Mouse (Mus musculus) heart, embryonic 14.5 days (tissue): Measurements from ENCODE around the gene Mustn1. TPM values are rescaled to one million over a fixed set of nuclear protein-coding genes. Genes with fewer than 3 reads are reported as not detected.

Source experiments
- ATAC-seq: fragments of 200-750 bp; cut with Nextera tagmentation; 2 replicates; pipeline ENCODE4 v1.8.0; 2017; ENCODE audit warnings: low read depth, moderate TSS enrichment; ENCODE audit not compliant: insufficient number of reproducible peaks, insufficient read depth, low FRiP score
- H3K27ac ChIP-seq, 2 experiments: fragments of 200-500 bp in 1 of 2; fragments of 300-500 bp in 1 of 2; sonication (generic) in 1 of 2; replicated peaks in 1 of 2; 2 replicates each; pipeline ENCODE4 v1.5.1; 2012 to 2014; ENCODE audit warnings: low read depth in 2 of 2, low read length in 2 of 2, control low read depth in 1 of 2, mild to moderate bottlenecking in 1 of 2, mixed read lengths in 1 of 2; ENCODE audit not compliant: control insufficient read depth in 1 of 2, insufficient read depth in 1 of 2
- H3K27me3 ChIP-seq: fragments of 300-500 bp; sonication (generic); 2 replicates; pipeline ENCODE4 v1.6.1; 2014; ENCODE audit warnings: mild to moderate bottlenecking, low read length, control low read depth; ENCODE audit not compliant: control insufficient read depth, insufficient read depth
- H3K36me3 ChIP-seq: fragments of 300-500 bp; sonication (generic); 2 replicates; pipeline ENCODE4 v1.6.1; 2014; ENCODE audit warnings: mild to moderate bottlenecking, control low read depth, low read length, mixed read lengths; ENCODE audit not compliant: control insufficient read depth, insufficient read depth
- H3K4me1 ChIP-seq, 2 experiments: fragments of 200-500 bp in 1 of 2; fragments of 300-500 bp in 1 of 2; sonication (generic) in 1 of 2; 2 replicates each; pipeline ENCODE4 v1.6.1; 2012 to 2014; ENCODE audit warnings: low read length in 2 of 2, control low read depth in 1 of 2, mixed read lengths in 1 of 2; ENCODE audit not compliant: control insufficient read depth in 2 of 2, insufficient read depth in 2 of 2
- H3K4me2 ChIP-seq: fragments of 300-500 bp; sonication (generic); 2 replicates; pipeline ENCODE4 v1.6.1; 2014; ENCODE audit warnings: mild to moderate bottlenecking, low read length
- H3K4me3 ChIP-seq, 2 experiments: fragments of 200-500 bp in 1 of 2; fragments of 300-500 bp in 1 of 2; sonication (generic) in 1 of 2; 2 replicates each; pipeline ENCODE4 v1.5.1; 2012 to 2014; ENCODE audit warnings: low read length in 2 of 2, mild to moderate bottlenecking in 2 of 2, control low read depth in 1 of 2, low read depth in 1 of 2, moderate library complexity in 1 of 2; ENCODE audit not compliant: control insufficient read depth in 1 of 2, insufficient read depth in 1 of 2
- H3K9ac ChIP-seq: fragments of 300-500 bp; sonication (generic); 2 replicates; pipeline ENCODE4 v1.6.1; 2014; ENCODE audit warnings: mild to moderate bottlenecking, low read length
- H3K9me3 ChIP-seq: fragments of 300-500 bp; sonication (generic); 2 replicates; pipeline ENCODE4 v1.6.1; 2016; ENCODE audit warnings: low read length, control low read depth; ENCODE audit not compliant: control insufficient read depth
- WGBS: fragments of 180-500 bp; shearing (Covaris S2); extraction: QIAGEN DNeasy Blood & Tissue Kit; methylation state at CpG from one replicate; pipeline ENCODE4 v1.1.7; 2014; 5-methylcytosine and 5-hydroxymethylcytosine counted together
- polyA plus RNA-seq: library from polyadenylated mRNA; unstranded; fragments of >200 nt; fragmentation: Nextera tagmentation; extraction: Ambion mirVana; gene quantifications from 2 replicates; pipeline ENCODE4 v1.2.1, GENCODE M21; 2014

The Mustn1 gene
- polyA plus RNA-seq, result 3.3 and 4.3 TPM in 2 replicates

GRCm38 (mm10) chr14:30878958-30879571, at the start of gene Mustn1:
Mustn1 (plus strand) TSS chr14:30879200.
- H3K4me2 ChIP-seq, result no peak within 1 kb of the TSS
- H3K9ac ChIP-seq, result 0 out of 2 replicates have a peak within 1 kb of the TSS, but pooled peaks have one; percentile 16
- no peak within 1 kb of the TSS for H3K4me3 ChIP-seq
- H3K27me3 ChIP-seq, result no peaks in the 10 kb centered on the region
- H3K4me1 ChIP-seq, result peaks cover 9 to 15% of the 10 kb centered on the region in 2 experiments; a peak in 3 of 4 replicates
- peak within 1 kb of the TSS; percentile 60 to 72 for H3K27ac ChIP-seq
- no peaks in the 10 kb centered on the region for H3K9me3 ChIP-seq
- H3K36me3 ChIP-seq, result peaks cover 15% of the 10 kb centered on the region; the same call in 1 of the 2 replicates
- 36% methylated on average over 11 of the region's 11 CpGs for WGBS
- peak; percentile 63 for ATAC-seq

- Histone ChIP-seq H3K27ac (peak overlapping the region in 1 of 2 experiments; percentile 1; a peak in 1 of 4 replicates), H3K9ac (no peak overlapping the region), H3K9me3 (no peaks in the 10 kb centered on the region), H3K36me3 (0 out of 2 replicates have a peak, but pooled peaks cover 13% of the 10 kb centered on the region), H3K4me3 (no peak overlapping the region), H3K27me3 (no peaks in the 10 kb centered on the region), H3K4me2 (no peak overlapping the region), H3K4me1 (peaks cover 4 to 12% of the 10 kb centered on the region in 2 experiments)
- ATAC-seq, result no peak
- 69% methylated on average over 14 of the region's 14 CpGs for WGBS
Measured at GRCm38 (mm10) chr14:30837416-30837996, 41.5 kb upstream of the Mustn1 start.

GRCm38 (mm10) chr14:30843701-30844100, 35.3 kb upstream of the Mustn1 start:
- Histone ChIP-seq H3K27me3 (no peaks in the 10 kb centered on the region), H3K4me1 (no peaks in the 10 kb centered on the region), H3K36me3 (0 out of 2 replicates have a peak, but pooled peaks cover 2% of the 10 kb centered on the region), H3K4me3 (no peak overlapping the region), H3K27ac (no peak overlapping the region), H3K9ac (no peak overlapping the region), H3K9me3 (no peaks in the 10 kb centered on the region), H3K4me2 (no peak overlapping the region)
- ATAC-seq, result no peak
- WGBS, result 84% methylated on average over 3 of the region's 3 CpGs

- WGBS, result 90% methylated on average over 5 of the region's 5 CpGs
- Histone ChIP-seq H3K9ac (no peak overlapping the region), H3K4me1 (no peaks in the 10 kb centered on the region; a peak in 1 of 4 replicates), H3K27ac (no peak overlapping the region), H3K27me3 (no peaks in the 10 kb centered on the region), H3K9me3 (no peaks in the 10 kb centered on the region), H3K4me2 (no peak overlapping the region), H3K4me3 (no peak overlapping the region), H3K36me3 (no peaks in the 10 kb centered on the region)
- ATAC-seq, result no peak
Measured at GRCm38 (mm10) chr14:30850504-30850903, 28.5 kb upstream of the Mustn1 start.

GRCm38 (mm10) chr14:30852325-30852724, 26.7 kb upstream of the Mustn1 start:
- Histone ChIP-seq H3K27me3 (no peaks in the 10 kb centered on the region), H3K36me3 (no peaks in the 10 kb centered on the region), H3K4me2 (no peak overlapping the region), H3K4me3 (no peak overlapping the region), H3K9ac (no peak overlapping the region), H3K4me1 (peaks cover 4% of the 10 kb centered on the region in 2 experiments; a peak in 2 of 4 replicates), H3K27ac (no peak overlapping the region), H3K9me3 (no peaks in the 10 kb centered on the region)
- ATAC-seq, result no peak
- 75% methylated on average over 5 of the region's 5 CpGs for WGBS

- no peak overlapping the region for H3K27ac ChIP-seq
- WGBS, result 90% methylated on average over 3 of the region's 3 CpGs
- H3K9me3 ChIP-seq, result no peaks in the 10 kb centered on the region
- H3K4me2 ChIP-seq, result no peak overlapping the region
- no peak for ATAC-seq
- peaks cover 4% of the 10 kb centered on the region in 2 experiments; a peak in 2 of 4 replicates for H3K4me1 ChIP-seq
- no peaks in the 10 kb centered on the region for H3K27me3 ChIP-seq
- H3K9ac ChIP-seq, result no peak overlapping the region
- H3K36me3 ChIP-seq, result no peaks in the 10 kb centered on the region
- no peak overlapping the region for H3K4me3 ChIP-seq
Measured at GRCm38 (mm10) chr14:30855316-30855715, 23.7 kb upstream of the Mustn1 start.

- H3K27me3 ChIP-seq, result no peaks in the 10 kb centered on the region
- H3K36me3 ChIP-seq, result no peaks in the 10 kb centered on the region
- H3K9ac ChIP-seq, result no peak overlapping the region; the same call in 1 of the 2 replicates
- ATAC-seq, result no peak
- H3K4me2 ChIP-seq, result no peak overlapping the region
- no peak overlapping the region for H3K4me3 ChIP-seq
- peaks cover 4 to 7% of the 10 kb centered on the region in 2 experiments; a peak in 2 of 4 replicates for H3K4me1 ChIP-seq
- H3K9me3 ChIP-seq, result no peaks in the 10 kb centered on the region
- no peak overlapping the region for H3K27ac ChIP-seq
- 50% methylated on average over 10 of the region's 10 CpGs for WGBS
Measured at GRCm38 (mm10) chr14:30856885-30857507, 22.0 kb upstream of the Mustn1 start.
